Mouse (Mus musculus) neural tube, embryonic 13.5 days (tissue): Measurements from ENCODE around the gene Pcnx2. TPM values are rescaled to one million over a fixed set of nuclear protein-coding genes. Genes with fewer than 3 reads are reported as not detected.

Experiments used
- ATAC-seq: fragments of 200-750 bp; cut with Nextera tagmentation; 2 replicates; pipeline ENCODE4 v1.8.0; 2017; ENCODE audit warnings: low read depth, mild to moderate bottlenecking, moderate TSS enrichment, moderate library complexity
- H3K27ac ChIP-seq: fragments of 300-500 bp; sonication (generic); replicated peaks from 2 replicates; pipeline ENCODE4 v1.5.1; 2015; ENCODE audit warnings: moderate library complexity, mild to moderate bottlenecking, inconsistent platforms
- H3K27me3 ChIP-seq: fragments of 300-500 bp; sonication (generic); 2 replicates; pipeline ENCODE4 v1.6.1; 2015; ENCODE audit warnings: mild to moderate bottlenecking, inconsistent platforms
- H3K36me3 ChIP-seq: fragments of 300-500 bp; sonication (generic); 2 replicates; pipeline ENCODE4 v1.6.1; 2015; ENCODE audit warnings: mild to moderate bottlenecking, inconsistent platforms
- H3K4me1 ChIP-seq: fragments of 300-500 bp; sonication (generic); replicated peaks from 2 replicates; pipeline ENCODE4 v1.6.1; 2015; ENCODE audit warnings: inconsistent platforms
- H3K4me2 ChIP-seq: fragments of 300-500 bp; sonication (generic); 2 replicates; pipeline ENCODE4 v1.6.1; 2015; ENCODE audit warnings: inconsistent platforms, mild to moderate bottlenecking, moderate library complexity
- H3K4me3 ChIP-seq: fragments of 300-500 bp; sonication (generic); 2 replicates; pipeline ENCODE4 v1.5.1; 2015; ENCODE audit warnings: mild to moderate bottlenecking, inconsistent platforms
- H3K9ac ChIP-seq: fragments of 300-500 bp; sonication (generic); 2 replicates; pipeline ENCODE4 v1.6.1; 2015; ENCODE audit warnings: moderate library complexity, mild to moderate bottlenecking, inconsistent platforms
- H3K9me3 ChIP-seq: fragments of 300-500 bp; sonication (generic); 2 replicates; pipeline ENCODE4 v1.6.1; 2016; ENCODE audit warnings: inconsistent platforms
- WGBS: fragments of 180-500 bp; shearing (Covaris S2); methylation state at CpG from one replicate; pipeline ENCODE4 v1.1.7; 2015; 5-methylcytosine and 5-hydroxymethylcytosine counted together
- polyA plus RNA-seq: library from polyadenylated mRNA; unstranded; fragments of >200 nt; fragmentation: Nextera tagmentation; extraction: Ambion mirVana; gene quantifications from 2 replicates; pipeline ENCODE4 v1.2.1, GENCODE M21; 2015

The Pcnx2 gene
- polyA plus RNA-seq, 1 experiment from 2014 or later, result 2.8 TPM

DNA sequence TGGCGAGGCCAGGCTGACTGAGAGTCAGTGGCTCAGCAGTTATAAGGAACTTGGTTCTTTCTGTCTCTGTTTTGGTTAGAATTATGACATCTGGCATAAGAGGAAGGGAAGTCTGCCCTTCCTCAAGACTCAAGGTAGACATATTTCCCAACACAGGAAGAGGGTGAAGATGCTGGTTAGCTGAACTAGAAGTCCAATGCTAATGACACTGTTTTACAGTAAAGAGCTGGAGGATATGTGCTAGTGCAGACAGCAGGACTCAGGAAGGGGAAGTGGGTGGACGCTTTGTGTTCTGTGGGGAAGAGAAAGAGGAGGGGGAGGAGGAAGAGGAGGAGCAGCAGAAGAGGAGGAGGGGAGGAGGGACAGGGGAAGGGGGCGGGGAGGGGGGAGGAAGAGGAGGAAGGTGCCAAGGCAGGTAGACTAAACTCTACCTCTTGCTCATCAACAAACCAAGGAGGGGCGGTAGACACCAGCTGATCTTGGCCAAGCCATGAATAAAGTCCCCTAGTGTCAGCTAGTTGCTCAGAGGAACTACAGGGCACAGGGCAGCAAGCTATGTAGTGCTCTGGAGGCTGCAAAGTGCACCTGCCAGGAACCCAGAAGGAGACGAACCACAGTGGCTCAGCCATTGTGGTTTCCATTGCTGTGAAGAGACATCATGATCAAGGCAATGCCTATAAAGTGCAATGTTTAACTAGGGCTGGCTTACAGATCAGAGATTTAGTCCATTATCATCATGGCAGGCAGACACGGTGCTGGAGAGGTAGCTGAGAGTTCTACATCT is 172.9 kb downstream of the Pcnx2 start:
- WGBS, result 82% methylated on average over 6 of the region's 6 CpGs
- no peak overlapping the region for H3K9ac ChIP-seq

DNA sequence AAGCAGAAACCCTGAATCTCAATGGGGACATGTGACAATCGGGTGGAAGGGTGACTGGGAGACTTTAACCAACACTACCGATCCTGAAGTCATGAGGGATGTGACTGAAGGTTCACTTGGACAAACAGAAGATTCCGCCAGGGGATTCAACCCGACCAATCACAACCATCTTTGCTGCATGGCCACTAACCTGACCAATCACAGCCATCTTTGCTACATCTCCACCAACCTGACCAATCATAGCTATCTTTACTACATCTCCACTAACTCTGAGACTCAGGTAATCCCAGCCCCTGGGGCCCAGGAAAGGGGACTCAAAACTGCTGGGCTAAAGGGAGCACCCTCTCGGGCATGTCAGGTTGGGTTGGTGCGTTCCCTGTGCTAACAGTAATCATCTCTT is 174.7 kb downstream of the Pcnx2 start:
- Histone ChIP-seq H3K9me3 (no peaks in the 10 kb centered on the region), H3K9ac (no peak overlapping the region), H3K27me3 (no peaks in the 10 kb centered on the region), H3K4me3 (no peak overlapping the region), H3K4me1 (no peaks in the 10 kb centered on the region; the same call in 1 of the 2 replicates), H3K27ac (no peak overlapping the region), H3K36me3 (no peaks in the 10 kb centered on the region), H3K4me2 (no peak overlapping the region)
- no peak for ATAC-seq
- WGBS, result 92% methylated on average over 6 of the region's 6 CpGs

More for the DNA sequence above, 172.9 kb downstream of the Pcnx2 start:
- Histone ChIP-seq H3K9me3 (no peaks in the 10 kb centered on the region), H3K4me2 (no peak overlapping the region), H3K4me1 (no peaks in the 10 kb centered on the region; the same call in 1 of the 2 replicates), H3K36me3 (no peaks in the 10 kb centered on the region), H3K4me3 (no peak overlapping the region), H3K27me3 (no peaks in the 10 kb centered on the region), H3K27ac (no peak overlapping the region)
- ATAC-seq, result no peak

DNA sequence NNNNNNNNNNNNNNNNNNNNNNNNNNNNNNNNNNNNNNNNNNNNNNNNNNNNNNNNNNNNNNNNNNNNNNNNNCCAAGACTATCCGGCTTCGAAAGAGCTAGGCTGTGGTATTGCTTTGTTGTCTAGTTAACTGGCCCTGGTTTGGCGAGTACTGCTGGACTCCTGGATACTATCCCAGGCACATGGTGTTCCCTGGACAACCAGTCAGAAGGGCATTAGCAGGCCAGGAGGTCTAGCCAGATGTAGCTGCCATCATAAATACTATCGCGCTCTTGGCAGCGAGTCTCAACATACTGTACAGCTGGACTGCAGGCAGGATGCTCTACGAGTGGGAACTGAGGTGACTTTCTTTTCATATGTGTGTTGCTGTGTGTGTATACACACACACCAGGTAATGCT is 175.4 kb downstream of the Pcnx2 start:
- Histone ChIP-seq H3K36me3 (no peaks in the 10 kb centered on the region), H3K9ac (no peak overlapping the region), H3K4me2 (no peak overlapping the region), H3K27ac (no peak overlapping the region), H3K27me3 (no peaks in the 10 kb centered on the region), H3K4me1 (no peaks in the 10 kb centered on the region; the same call in 1 of the 2 replicates), H3K4me3 (no peak overlapping the region), H3K9me3 (no peaks in the 10 kb centered on the region)
- no peak for ATAC-seq
- whole genome bisulfite sequencing, result 85% methylated on average over 7 of the region's 7 CpGs

DNA sequence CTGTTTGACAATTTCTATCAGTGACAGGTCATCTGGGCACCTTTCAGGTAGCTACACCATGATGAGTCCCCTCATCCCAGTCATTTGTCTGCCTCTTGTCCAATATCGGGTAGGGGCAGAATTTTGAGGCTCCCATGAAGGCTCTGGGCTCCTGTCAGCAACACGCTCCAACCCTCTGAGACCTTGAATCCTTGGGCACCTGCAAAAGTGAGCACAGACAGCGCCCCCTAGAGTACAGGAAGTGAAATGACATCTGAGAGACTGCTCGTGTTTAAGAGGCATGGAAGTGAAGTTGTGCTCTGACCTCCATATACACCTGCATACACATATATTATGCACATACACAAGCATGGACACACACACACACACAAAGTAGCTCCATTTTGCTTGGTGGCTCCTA is 179.2 kb downstream of the Pcnx2 start:
- Histone ChIP-seq H3K27me3 (no peaks in the 10 kb centered on the region), H3K27ac (no peak overlapping the region), H3K4me1 (peaks cover 16% of the 10 kb centered on the region), H3K9me3 (no peaks in the 10 kb centered on the region), H3K4me2 (no peak overlapping the region), H3K36me3 (no peaks in the 10 kb centered on the region), H3K4me3 (no peak overlapping the region), H3K9ac (no peak overlapping the region)
- 68% methylated on average over 4 of the region's 4 CpGs for WGBS
- no peak for ATAC-seq

DNA sequence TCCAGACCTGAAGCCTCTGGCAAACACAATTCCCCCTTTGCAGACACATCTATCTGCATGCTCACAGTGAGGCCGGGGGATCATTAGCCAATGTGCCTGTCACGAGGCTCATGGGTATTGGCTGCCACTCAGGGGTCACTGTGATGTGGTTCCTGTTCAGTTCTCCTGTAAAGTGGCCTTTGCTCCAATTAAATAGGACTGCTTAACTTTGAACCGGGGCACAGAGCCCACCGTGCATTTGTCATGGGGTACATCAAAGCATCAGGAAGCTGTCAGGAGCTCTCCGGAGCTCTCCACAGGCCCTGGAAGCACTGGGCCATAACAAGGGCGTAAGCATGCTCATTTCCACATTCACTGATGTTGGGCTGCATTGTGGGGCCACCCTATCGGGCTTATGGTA is 181.5 kb downstream of the Pcnx2 start:
- ATAC-seq, result no peak
- H3K27ac ChIP-seq, result no peak overlapping the region
- 19% methylated on average over 7 of the region's 7 CpGs for WGBS

DNA sequence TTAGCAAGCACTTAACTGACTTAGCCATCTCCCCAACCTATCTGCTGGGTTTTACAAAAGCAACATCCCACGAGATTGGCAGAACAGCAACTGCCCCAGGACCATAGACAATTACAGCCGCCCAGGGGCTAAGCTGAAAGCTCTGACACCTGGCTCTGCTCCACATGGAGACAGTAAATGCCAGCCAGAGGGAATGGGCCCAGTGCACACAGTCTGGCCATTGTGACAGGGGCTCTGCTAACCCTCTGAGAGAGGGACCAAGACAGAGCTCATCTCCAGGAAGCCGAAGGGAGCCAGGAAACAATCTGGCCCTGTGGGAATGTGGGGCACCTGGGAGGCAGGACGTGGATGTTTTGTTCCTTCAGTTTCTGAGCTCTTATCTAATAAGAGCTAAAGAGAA is 181.9 kb downstream of the Pcnx2 start:
- peaks cover 16% of the 10 kb centered on the region for H3K4me1 ChIP-seq
- 35% methylated on average over 4 of the region's 4 CpGs for WGBS
- no peak overlapping the region for H3K27ac ChIP-seq
- ATAC-seq, result no peak
- H3K9me3 ChIP-seq, result no peaks in the 10 kb centered on the region
- no peak overlapping the region for H3K4me2 ChIP-seq
- H3K4me3 ChIP-seq, result no peak overlapping the region
- H3K9ac ChIP-seq, result no peak overlapping the region
- no peaks in the 10 kb centered on the region for H3K36me3 ChIP-seq
- H3K27me3 ChIP-seq, result no peaks in the 10 kb centered on the region

More for the DNA sequence above, 181.5 kb downstream of the Pcnx2 start:
- H3K36me3 ChIP-seq, result no peaks in the 10 kb centered on the region
- peaks cover 16% of the 10 kb centered on the region for H3K4me1 ChIP-seq
- no peaks in the 10 kb centered on the region for H3K27me3 ChIP-seq
- no peak overlapping the region for H3K4me2 ChIP-seq
- no peaks in the 10 kb centered on the region for H3K9me3 ChIP-seq
- no peak overlapping the region for H3K4me3 ChIP-seq
- no peak overlapping the region for H3K9ac ChIP-seq

DNA sequence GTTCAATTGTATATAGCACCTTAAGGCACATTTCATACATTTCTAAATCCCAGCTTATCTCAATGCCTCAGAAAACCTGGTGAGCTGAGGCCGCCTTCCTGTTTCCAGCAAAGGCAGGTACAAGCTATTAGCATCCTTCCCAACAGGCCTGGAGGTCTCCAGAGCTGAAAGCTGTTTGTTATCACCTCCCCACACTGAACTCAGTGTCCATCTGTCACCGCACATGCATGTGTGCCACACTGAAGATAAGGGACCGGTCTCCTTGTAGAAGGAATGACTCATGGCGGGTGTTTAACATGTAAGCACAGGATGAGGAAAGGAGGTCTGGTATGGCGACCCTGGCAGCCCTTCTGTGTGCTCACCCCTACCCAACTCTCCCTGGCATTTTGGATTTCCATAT is 186.6 kb downstream of the Pcnx2 start:
- no peaks in the 10 kb centered on the region for H3K36me3 ChIP-seq
- no peak overlapping the region for H3K4me3 ChIP-seq
- H3K27ac ChIP-seq, result no peak overlapping the region
- WGBS, result 91% methylated on average over 5 of the region's 5 CpGs
- no peaks in the 10 kb centered on the region for H3K27me3 ChIP-seq
- H3K4me2 ChIP-seq, result no peak overlapping the region
- no peak overlapping the region for H3K9ac ChIP-seq
- ATAC-seq, result no peak
- peaks cover 9% of the 10 kb centered on the region for H3K4me1 ChIP-seq
- H3K9me3 ChIP-seq, result no peaks in the 10 kb centered on the region

DNA sequence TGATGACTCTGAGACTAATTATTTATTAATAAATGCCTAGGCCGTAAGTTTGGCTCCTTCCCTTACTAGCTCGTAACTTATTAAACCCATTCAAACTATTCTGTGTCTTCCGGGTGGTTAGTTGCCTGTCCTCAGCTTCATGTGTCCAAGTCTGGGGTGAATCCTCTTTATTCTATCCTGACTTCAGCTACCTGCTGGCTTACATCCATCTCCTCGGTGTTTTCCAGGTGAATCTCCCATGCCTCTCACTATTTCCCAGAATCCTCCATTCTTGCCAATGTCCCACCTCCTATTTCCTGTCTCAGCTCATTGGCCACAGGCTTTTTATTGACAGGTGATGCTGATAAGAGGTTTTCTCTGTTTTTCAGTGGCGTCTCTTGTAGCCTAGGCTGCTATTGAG is 188.9 kb downstream of the Pcnx2 start:
- ATAC-seq, result no peak
- Histone ChIP-seq H3K4me1 (peaks cover 8% of the 10 kb centered on the region; the same call in 1 of the 2 replicates), H3K27ac (no peak overlapping the region), H3K27me3 (no peaks in the 10 kb centered on the region), H3K9me3 (no peaks in the 10 kb centered on the region), H3K4me2 (no peak overlapping the region), H3K4me3 (no peak overlapping the region), H3K9ac (no peak overlapping the region), H3K36me3 (no peaks in the 10 kb centered on the region)
- 92% methylated on average over 5 of the region's 5 CpGs for WGBS

DNA sequence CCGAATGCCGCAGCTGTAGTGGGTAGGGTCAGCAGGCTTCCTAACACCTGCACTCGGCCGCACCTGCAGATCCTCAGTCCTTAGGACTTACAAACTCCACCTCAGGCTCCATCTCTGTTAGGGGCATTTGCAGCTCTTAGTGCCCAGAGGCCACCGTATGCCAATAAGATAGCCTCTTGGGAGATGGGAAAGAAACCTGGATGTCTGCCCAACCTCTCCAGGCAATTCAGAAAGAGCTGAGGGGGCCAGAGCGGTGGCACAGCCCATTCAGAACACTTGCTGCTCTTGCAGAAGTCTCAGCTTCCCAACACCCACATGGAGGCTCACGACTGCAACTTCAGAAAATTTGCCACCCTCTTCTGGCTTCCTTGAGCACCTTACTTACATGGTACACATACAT is 192.3 kb downstream of the Pcnx2 start:
- no peak for ATAC-seq
- H3K4me2 ChIP-seq, result no peak overlapping the region
- no peaks in the 10 kb centered on the region for H3K9me3 ChIP-seq
- peaks cover 20% of the 10 kb centered on the region; the same call in 1 of the 2 replicates for H3K4me1 ChIP-seq
- no peak overlapping the region for H3K9ac ChIP-seq
- WGBS, result 77% methylated on average over 7 of the region's 7 CpGs
- H3K36me3 ChIP-seq, result no peaks in the 10 kb centered on the region
- H3K4me3 ChIP-seq, result no peak overlapping the region
- no peaks in the 10 kb centered on the region for H3K27me3 ChIP-seq
- no peak overlapping the region for H3K27ac ChIP-seq

DNA sequence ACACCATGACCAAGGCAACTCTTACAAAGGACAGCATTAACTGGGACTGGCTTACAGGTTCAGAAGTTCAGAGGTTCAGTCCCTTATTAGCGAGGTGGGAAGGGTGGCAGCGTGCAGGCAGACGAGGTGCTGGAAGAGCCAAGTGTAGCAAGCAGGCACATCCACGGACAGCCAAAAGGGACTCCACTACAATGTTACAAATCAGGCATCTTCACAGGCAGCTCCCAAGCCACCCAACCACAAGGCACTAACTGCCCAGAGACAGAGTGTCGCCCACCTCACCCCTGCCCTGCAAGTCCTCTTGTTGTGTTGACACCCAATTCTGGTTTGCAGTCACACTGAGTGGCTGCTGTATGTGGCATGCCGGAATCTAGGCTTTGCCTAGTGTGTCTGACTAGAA is 193.7 kb downstream of the Pcnx2 start:
- ATAC-seq, result no peak
- Histone ChIP-seq H3K9ac (no peak overlapping the region), H3K27me3 (no peaks in the 10 kb centered on the region), H3K4me2 (no peak overlapping the region), H3K36me3 (no peaks in the 10 kb centered on the region), H3K4me1 (peaks cover 20% of the 10 kb centered on the region; the same call in 1 of the 2 replicates), H3K9me3 (no peaks in the 10 kb centered on the region), H3K4me3 (no peak overlapping the region), H3K27ac (no peak overlapping the region)
- WGBS, result 92% methylated on average over 6 of the region's 6 CpGs

DNA sequence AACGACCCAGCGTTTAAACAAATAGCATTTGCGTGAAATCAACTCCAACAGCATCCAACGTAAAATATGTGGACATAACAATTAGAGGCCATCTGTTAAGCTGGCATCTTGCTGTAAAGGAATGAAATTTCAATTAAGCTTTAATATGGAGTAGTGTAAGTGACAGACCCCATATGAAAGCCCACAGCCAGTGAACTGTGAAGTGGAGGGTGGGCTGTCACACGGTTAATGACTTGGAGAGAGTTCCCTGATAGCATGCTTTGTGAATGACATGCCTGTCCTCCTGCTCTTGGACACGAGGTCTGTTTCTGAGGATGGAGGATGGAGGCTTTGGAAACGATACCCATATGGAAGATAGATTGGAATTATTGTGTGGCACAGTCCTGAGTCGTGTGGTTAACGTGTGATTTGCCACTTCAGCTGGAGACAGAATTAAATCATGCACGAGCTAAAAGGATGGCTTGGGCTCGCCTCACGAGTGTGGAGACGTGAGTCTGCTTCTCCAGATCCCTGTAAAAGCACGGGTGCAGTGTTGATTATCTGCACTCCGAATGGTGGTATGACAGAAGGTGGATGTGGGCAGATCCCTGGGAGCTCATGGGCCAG is 195.1 kb downstream of the Pcnx2 start:
- Histone ChIP-seq H3K27ac (peak overlapping the region; percentile 30; the same call in 1 of the 2 replicates), H3K9ac (no peak overlapping the region), H3K4me1 (peaks cover 20% of the 10 kb centered on the region; the same call in 1 of the 2 replicates), H3K4me2 (no peak overlapping the region), H3K36me3 (no peaks in the 10 kb centered on the region), H3K4me3 (no peak overlapping the region), H3K9me3 (0 out of 2 replicates have a peak, but pooled peaks cover 8% of the 10 kb centered on the region), H3K27me3 (no peaks in the 10 kb centered on the region)
- ATAC-seq, result peak; percentile 80; the same call in 1 of the 2 replicates
- 46% methylated on average over 15 of the region's 15 CpGs for WGBS
